Mouse (Mus musculus) neural tube, embryonic 14.5 days (tissue): ENCODE results near the gene Dnm1. TPM values are rescaled to one million over a fixed set of nuclear protein-coding genes. Genes with fewer than 3 reads are reported as not detected.

Experiments
- ATAC-seq: fragments of 200-750 bp; cut with Nextera tagmentation; 2 replicates; pipeline ENCODE4 v1.8.0; 2017; ENCODE audit warnings: low read depth, mild to moderate bottlenecking, moderate TSS enrichment, moderate library complexity
- H3K27ac ChIP-seq: fragments of 300-500 bp; sonication (generic); 2 replicates; pipeline ENCODE4 v1.5.1; 2014; ENCODE audit warnings: low read depth, mild to moderate bottlenecking, control low read depth, low read length, moderate library complexity, mixed read lengths
- H3K27me3 ChIP-seq: fragments of 300-500 bp; sonication (generic); 2 replicates; pipeline ENCODE4 v1.6.1; 2014; ENCODE audit warnings: low read length; ENCODE audit not compliant: control insufficient read depth, insufficient read depth
- H3K36me3 ChIP-seq: fragments of 300-500 bp; sonication (generic); 2 replicates; pipeline ENCODE4 v1.6.1; 2014; ENCODE audit warnings: low read length, mixed read lengths; ENCODE audit not compliant: control insufficient read depth, insufficient read depth
- H3K4me1 ChIP-seq: fragments of 300-500 bp; sonication (generic); 2 replicates; pipeline ENCODE4 v1.6.1; 2014; ENCODE audit warnings: low read length; ENCODE audit not compliant: control insufficient read depth, insufficient read depth
- H3K4me2 ChIP-seq: fragments of 300-500 bp; sonication (generic); 2 replicates; pipeline ENCODE4 v1.6.1; 2014; ENCODE audit warnings: mild to moderate bottlenecking, low read depth, low read length, control low read depth
- H3K4me3 ChIP-seq: fragments of 300-500 bp; sonication (generic); 2 replicates; pipeline ENCODE4 v1.5.1; 2014; ENCODE audit warnings: low read depth, low read length, control low read depth, mixed read lengths
- H3K9ac ChIP-seq: fragments of 300-500 bp; sonication (generic); replicated peaks from 2 replicates; pipeline ENCODE4 v1.6.1; 2014; ENCODE audit warnings: low read depth, mild to moderate bottlenecking, control low read depth, low read length, mixed read lengths
- H3K9me3 ChIP-seq: fragments of 300-500 bp; sonication (generic); 2 replicates; pipeline ENCODE4 v1.6.1; 2016; ENCODE audit warnings: low read length; ENCODE audit not compliant: control insufficient read depth
- WGBS: fragments of 180-500 bp; shearing (Covaris S2); extraction: QIAGEN DNeasy Blood & Tissue Kit; methylation state at CpG from one replicate; pipeline ENCODE4 v1.1.7; 2014; 5-methylcytosine and 5-hydroxymethylcytosine counted together
- polyA plus RNA-seq: library from polyadenylated mRNA; unstranded; fragments of >200 nt; fragmentation: Nextera tagmentation; extraction: Ambion mirVana; gene quantifications from 2 replicates; pipeline ENCODE4 v1.2.1, GENCODE M21; 2014

Dnm1 gene
- polyA plus RNA-seq, 1 experiment from 2014 or later: 146 TPM

DNA sequence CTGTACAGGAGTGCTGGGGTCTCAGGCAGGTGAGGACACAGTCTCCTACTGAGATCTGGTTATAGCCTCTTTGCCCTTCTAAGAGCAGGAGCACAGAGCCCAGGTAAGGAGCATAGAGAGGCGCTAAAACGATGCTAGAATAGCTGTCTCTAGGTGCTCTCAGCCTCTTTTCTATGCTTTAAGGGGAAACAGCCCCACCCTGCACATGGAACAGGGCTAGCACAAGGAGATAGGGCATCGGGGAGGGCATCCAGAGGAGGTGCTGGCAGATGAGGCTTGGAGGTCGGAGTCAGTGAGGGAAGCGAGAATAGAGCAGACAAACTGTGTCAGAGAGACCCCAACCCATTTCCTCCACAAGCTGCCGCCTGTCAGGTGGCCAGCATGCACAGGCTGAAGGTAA is 6.1 kb downstream of the Dnm1 start:
- no peak overlapping the region for H3K4me3 ChIP-seq
- H3K4me2 ChIP-seq: no peak overlapping the region
- H3K27ac ChIP-seq: no peak overlapping the region
- H3K4me1 ChIP-seq: peaks cover 16% of the 10 kb centered on the region
- no peak for ATAC-seq
- H3K9me3 ChIP-seq: no peaks in the 10 kb centered on the region
- peaks cover 4% of the 10 kb centered on the region; the same call in 1 of the 2 replicates for H3K36me3 ChIP-seq
- H3K9ac ChIP-seq: no peak overlapping the region
- H3K27me3 ChIP-seq: no peaks in the 10 kb centered on the region
- WGBS: 73% methylated on average over 6 of the region's 6 CpGs

DNA sequence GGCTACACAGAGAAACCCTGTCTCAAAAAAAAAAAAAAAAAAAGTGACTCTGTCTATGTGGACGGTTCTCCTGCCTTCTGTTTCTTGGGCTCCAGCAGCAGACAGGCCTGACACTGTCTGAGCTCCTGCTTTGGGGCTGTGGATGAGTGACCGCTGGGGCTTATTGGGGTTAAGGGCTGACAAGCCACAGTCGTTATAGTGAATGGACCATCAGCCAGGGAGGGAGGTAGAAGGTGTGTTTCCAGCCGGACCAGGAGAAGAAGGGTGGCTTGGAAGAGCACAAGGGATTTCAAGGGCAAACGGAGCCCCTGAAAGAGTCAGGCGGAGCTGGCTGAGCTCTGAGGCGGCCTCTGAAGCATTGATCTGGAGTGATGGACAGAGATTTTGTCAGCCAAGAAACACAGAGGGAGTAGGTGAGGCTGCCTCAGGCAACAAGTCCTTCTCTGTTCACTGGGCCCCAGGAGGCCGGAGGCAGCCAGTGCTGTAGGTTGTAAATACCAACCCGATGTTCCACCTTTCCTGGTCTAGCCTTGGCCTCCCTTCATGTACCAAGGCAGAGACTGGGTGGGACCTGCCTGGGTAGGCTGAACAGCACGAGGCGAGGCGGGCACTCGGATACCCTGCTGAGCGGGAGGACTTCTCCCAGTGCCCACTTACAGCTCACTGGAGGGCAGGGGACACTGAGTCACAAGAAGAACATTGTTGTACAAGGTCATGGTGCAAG is 8.4 kb downstream of the Dnm1 start:
- H3K4me2 ChIP-seq: no peak overlapping the region

DNA sequence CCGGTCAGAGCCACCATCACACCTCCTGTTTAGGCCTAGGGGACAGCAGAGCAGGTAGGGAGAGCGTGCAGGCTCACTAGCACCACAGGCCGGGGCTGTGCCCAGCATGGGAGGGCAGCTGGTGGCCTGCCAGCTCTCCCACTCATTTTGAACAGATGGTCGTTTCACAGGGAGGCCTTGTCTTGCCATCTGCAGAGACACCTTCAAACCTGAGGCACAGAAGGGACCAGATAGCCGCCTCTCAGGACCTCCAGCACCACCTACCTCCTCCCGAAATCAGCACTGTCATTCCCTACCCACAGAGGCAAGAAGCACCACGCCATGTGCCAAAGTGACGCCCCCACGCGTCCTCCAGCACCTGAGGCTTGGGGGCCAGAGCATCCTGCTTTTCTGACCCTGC is 9.1 kb downstream of the Dnm1 start:
- Histone ChIP-seq H3K27ac (no peak overlapping the region), H3K9me3 (no peaks in the 10 kb centered on the region), H3K27me3 (no peaks in the 10 kb centered on the region), H3K4me3 (no peak overlapping the region), H3K4me1 (peaks cover 2% of the 10 kb centered on the region; the same call in 1 of the 2 replicates), H3K36me3 (peaks cover 4% of the 10 kb centered on the region; the same call in 1 of the 2 replicates), H3K4me2 (no peak overlapping the region), H3K9ac (no peak overlapping the region)
- 68% methylated on average over 10 of the region's 10 CpGs for WGBS
- ATAC-seq: no peak

More for the DNA sequence above, 8.4 kb downstream of the Dnm1 start:
- Histone ChIP-seq H3K27me3 (no peaks in the 10 kb centered on the region), H3K4me3 (no peak overlapping the region), H3K27ac (no peak overlapping the region), H3K36me3 (peaks cover 4% of the 10 kb centered on the region; the same call in 1 of the 2 replicates), H3K9ac (no peak overlapping the region), H3K4me1 (peaks cover 2% of the 10 kb centered on the region; the same call in 1 of the 2 replicates), H3K9me3 (no peaks in the 10 kb centered on the region)
- 67% methylated on average over 14 of the region's 14 CpGs for WGBS
- no peak for ATAC-seq

DNA sequence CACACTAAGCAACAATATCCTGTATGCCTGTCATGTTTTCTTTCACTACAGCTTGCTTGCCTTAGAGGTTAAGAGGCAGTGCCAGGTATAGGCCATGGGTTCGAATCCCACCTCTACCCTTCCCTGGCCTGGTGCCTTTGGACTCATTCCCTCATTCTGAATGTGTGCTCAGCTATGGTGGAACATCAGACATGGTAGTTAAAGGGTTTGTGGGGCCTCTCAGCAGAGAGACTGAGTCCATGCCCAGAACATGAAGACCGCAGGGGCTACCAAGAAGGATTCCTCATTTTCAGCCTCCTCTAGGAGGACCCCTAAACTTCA is 9.8 kb downstream of the Dnm1 start:
- Histone ChIP-seq H3K9me3 (no peaks in the 10 kb centered on the region), H3K27me3 (no peaks in the 10 kb centered on the region), H3K36me3 (peaks cover 4% of the 10 kb centered on the region; the same call in 1 of the 2 replicates), H3K4me2 (no peak overlapping the region), H3K27ac (no peak overlapping the region), H3K4me1 (peaks cover 2% of the 10 kb centered on the region; the same call in 1 of the 2 replicates), H3K9ac (no peak overlapping the region), H3K4me3 (no peak overlapping the region)
- ATAC-seq: no peak
- WGBS: 95% methylated on average over 2 of the region's 2 CpGs

DNA sequence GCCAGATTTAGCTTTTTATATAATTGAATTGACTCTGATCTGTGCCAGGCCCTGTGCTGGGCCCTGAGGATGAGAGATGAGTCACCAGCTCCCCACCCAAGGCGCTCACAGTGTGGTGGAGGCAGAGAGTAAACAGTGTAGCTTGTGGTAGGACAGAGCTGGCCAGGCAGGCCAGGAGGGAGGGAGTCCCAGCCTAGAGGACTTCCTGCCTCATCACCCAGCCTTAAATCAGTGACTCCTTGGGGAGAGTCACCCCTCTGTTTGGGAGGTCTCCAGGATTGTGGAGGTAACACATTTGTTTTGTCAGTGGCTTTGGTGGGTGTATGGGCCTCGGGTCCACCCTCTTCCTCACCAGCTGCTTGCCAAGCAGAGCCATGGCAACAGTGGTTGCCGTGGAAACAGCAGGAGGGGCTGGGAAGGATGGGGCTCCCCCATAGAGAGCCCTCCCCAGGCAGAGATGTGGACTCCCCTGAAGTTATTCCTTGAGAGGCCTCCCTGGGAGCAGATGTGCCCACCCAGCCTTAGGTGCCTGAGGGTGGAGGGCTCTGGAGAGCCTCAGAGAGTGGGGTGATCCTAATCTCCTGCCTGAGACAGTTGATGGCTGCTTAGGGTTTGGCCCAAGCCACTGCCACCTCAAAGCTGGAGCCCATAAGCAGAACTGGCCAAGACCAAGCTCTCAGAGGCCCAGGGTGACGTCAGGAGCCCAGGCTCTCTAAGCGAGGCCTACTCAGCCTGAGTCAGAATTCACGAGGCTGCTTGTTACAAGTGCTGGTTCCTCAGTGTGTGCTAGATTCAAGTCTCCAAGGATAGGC is 10.4 kb downstream of the Dnm1 start:
- Histone ChIP-seq H3K4me3 (no peak overlapping the region), H3K27ac (no peak overlapping the region), H3K36me3 (peaks cover 10% of the 10 kb centered on the region; the same call in 1 of the 2 replicates), H3K9ac (no peak overlapping the region), H3K27me3 (no peaks in the 10 kb centered on the region), H3K4me2 (no peak overlapping the region), H3K9me3 (no peaks in the 10 kb centered on the region), H3K4me1 (peaks cover 2% of the 10 kb centered on the region; the same call in 1 of the 2 replicates)
- no peak; the same call in 1 of the 2 replicates for ATAC-seq
- WGBS: 70% methylated on average over 6 of the region's 6 CpGs

DNA sequence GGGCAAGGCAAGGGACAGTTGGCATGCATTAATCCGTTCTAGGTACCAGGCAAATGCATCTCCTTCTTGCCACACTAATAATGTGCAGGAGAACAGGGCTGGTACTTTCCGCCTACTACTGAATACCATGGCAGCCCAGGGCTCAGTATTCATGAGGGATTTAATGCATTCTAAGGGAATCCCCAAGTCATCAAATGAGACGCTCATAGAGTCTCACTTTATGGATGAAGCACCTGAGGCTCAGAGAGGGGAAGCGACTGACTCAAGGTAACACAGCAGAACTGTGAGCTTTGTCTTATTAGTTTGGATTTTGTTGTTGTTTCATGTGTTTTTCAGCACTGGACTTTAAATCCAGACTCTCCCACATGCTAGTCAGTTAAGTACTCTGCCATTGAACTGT is 11.1 kb downstream of the Dnm1 start:
- Histone ChIP-seq H3K4me1 (peaks cover 2% of the 10 kb centered on the region; the same call in 1 of the 2 replicates), H3K9ac (no peak overlapping the region), H3K36me3 (peaks cover 17% of the 10 kb centered on the region; the same call in 1 of the 2 replicates), H3K27ac (no peak overlapping the region), H3K4me3 (no peak overlapping the region), H3K4me2 (no peak overlapping the region), H3K27me3 (no peaks in the 10 kb centered on the region), H3K9me3 (no peaks in the 10 kb centered on the region)
- no peak for ATAC-seq
- 83% methylated on average over 4 of the region's 4 CpGs for WGBS

DNA sequence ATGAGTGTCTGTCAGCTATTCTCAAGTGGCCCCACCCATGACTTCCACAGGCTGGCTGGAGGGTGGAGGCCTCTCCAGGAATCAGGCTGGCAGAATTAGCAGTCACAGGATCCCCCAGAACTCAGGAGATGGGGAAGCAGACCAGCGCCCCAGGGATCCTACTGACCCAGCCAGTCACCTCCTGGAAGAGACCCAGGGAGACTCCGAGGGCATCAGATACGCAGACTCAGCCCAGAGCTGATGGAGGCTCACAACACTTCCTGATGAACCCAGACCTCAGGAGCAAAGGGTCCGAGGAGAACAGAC is 11.6 kb downstream of the Dnm1 start:
- Histone ChIP-seq H3K9ac (no peak overlapping the region), H3K4me2 (no peak overlapping the region), H3K4me3 (no peak overlapping the region), H3K27me3 (no peaks in the 10 kb centered on the region), H3K27ac (no peak overlapping the region), H3K36me3 (peaks cover 15% of the 10 kb centered on the region; the same call in 1 of the 2 replicates), H3K4me1 (peaks cover 2% of the 10 kb centered on the region; the same call in 1 of the 2 replicates), H3K9me3 (no peaks in the 10 kb centered on the region)
- WGBS: 84% methylated on average over 4 of the region's 4 CpGs
- no peak for ATAC-seq

DNA sequence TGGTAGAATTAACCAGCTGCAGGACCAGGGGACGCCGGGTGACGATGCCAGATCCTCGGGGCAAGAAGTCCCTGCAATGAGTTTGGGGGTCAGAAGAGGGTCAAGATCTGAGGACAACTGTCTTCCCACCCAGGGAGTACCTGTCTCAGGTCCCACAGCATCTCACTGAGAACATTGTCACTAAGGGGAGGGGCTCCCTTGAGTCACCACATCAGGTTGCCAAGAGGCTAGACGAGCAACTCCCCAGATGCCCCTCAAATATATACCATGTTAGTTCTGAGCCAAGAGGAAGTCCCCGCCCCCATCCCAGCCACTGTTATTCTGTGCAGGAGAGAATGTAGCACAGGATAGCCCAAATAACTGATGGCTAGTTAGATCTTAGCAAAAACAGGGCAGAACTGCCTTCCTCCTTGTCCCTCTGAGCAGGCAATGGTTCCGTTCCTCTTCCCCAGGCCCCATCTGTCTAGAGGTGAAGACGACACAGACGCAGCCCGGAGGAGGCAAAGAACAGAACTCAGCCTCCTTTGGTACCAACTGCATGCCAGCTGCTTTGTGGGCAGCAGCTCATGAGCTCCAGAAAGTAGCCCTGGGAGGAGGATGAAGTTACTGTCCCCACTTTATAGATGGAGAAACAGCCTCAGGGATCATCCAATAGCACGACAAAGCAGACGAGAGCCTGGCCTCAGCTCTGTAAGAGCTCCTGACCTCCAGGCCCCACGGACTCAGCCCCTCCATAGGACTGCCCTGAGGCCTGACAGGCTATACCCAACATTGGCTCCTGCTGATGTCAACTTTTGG is 12.1 kb downstream of the Dnm1 start:
- Histone ChIP-seq H3K27ac (no peak overlapping the region), H3K36me3 (peaks cover 16% of the 10 kb centered on the region; the same call in 1 of the 2 replicates), H3K4me3 (no peak overlapping the region), H3K27me3 (no peaks in the 10 kb centered on the region), H3K4me2 (no peak overlapping the region), H3K9me3 (no peaks in the 10 kb centered on the region), H3K9ac (no peak overlapping the region), H3K4me1 (peaks cover 2% of the 10 kb centered on the region; the same call in 1 of the 2 replicates)
- no peak for ATAC-seq
- WGBS: 84% methylated on average over 13 of the region's 13 CpGs
